Mouse (Mus musculus) cerebellum, postnatal 10 days (tissue): Measurements from ENCODE around the gene Slc7a14.

Experiments used
- DNase-seq, 2 experiments: peaks; one replicate each; pipeline ENCODE4 v3.0.0; 2021; ENCODE audit warnings: mixed read lengths in 2 of 2

Slc7a14 gene

DNA sequence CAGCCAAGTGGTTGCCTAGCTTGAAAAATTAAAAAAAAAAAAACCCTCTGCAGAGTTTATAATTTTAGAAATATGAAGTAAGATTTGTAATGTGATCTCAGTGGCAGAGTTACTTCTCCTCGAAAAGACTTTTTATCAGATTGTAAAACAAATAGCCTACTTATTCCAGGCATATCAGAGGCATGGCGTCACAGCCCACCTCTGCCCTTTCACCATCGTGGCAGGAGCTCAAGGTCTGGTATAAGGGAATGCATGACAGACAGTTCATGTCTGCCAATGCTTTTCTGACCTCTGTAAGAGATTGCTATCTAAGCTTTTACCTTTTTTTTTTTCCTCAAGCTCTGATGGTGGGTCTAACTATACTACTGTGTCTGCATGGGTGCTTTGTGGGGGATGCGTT lies 102.1 kb downstream of the Slc7a14 start:
- no peak for DNase-seq

DNA sequence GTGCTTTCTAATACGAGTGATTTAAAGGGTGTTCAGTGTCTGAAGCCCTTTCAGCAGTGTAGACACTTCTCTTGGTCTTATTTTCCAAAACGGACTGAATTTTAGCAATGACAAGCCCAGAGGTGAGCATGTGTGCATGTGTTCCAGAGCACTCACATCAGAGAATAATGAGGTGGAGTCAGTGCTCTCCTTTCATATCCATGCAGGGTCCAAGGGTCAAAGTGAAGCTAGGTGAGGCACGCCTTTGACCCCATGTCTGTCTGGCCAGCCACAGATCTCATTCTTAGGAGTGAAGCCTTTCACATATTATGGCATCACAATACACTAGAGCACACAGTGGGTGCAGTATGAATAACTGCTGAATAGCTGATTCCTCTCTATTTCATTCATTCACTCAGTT lies 105.0 kb downstream of the Slc7a14 start:
- DNase-seq, result no peak

DNA sequence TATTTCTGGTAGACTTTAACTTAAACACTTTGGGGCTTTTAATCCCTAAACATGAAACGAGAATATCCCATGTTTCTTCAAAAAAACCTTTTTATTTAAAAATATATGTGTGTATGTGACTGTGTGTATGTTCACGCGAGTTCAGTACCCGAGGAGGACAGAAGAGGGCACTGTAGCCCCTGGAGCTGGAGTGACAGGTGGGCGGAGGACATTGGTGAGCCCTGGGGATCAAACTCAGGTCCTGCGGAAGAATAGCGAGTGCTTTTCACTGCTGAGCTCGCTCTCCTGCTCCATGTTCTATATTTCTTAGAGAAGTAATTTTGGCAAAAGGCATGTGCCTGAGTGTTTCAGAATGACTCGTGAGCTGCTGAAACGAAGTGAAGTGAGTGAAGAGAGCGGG lies 106.2 kb downstream of the Slc7a14 start:
- no peak for DNase-seq

DNA sequence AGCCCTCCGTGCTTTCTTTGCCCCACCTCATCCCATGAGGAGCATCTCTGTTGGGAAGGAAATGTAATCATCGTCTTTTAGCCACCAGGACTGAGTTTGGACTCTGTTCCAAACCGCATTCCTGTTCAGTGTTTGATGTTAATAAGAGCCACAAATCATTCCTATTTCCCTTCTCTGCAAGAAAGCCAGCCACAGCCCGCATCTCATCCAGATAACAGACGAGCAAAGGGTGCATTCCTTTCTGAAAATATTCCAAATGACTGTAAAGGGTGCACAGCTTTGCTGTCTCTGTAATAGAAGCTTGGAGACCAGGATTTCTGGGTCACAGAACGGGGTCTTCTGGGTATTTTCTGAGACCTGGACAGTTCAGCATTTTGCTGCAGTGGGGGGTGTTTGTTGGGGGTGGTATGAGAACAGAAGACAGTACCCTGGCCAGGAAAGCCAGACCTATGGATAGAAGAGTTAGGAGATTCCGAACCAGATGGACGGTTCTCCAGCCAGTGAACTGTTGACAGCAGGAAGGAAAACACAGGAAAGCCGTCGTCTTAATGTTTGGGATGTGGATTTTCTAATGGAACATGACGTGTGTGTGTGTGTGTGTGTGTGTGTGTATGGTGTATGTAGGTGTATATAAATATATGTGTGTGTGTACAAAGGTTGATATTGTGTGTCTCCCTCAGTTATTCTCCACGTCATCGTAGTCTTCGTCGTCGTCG lies 110.9 kb downstream of the Slc7a14 start:
- DNase-seq, result no peak

DNA sequence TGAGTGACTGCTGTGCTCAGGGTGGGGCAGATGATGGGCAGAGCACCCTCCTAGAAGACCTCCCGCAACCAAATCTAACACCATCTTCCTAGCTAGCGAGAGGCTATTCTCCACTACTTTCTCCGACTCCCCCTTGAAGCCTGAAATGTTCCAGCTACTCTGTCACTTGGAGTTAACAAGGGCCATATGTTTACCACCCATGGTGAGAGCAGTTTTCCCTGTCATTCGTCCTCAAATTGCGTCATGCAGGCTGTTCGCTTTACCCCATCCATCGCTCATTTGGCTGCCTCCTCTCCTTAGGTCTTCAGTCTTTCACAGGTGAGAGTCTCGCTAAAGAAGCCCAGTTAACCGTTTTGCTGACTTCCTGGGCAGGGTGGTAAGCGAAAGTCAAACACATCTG lies 118.8 kb downstream of the Slc7a14 start:
- peak in 1 of 2 experiments; percentile 16 for DNase-seq

DNA sequence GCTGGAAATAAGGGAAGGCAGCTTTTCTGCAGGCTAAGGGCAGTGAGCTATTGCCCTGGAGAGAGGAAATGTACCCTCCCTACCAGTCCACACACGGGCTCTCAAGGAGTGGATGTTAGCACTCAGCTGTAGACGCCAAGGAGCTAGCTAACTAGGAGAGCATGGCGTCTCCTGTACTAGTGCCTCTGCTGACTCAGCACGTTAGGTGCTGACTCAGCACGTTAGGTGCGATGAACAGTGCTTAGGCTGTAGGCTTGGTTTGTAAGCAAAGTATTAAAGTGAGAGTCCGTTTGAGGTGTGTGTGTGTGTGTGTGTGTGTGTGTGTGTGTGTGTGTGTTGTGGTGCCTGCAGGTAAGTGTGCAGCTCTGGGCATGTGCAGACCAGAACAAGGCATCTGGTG lies 119.8 kb downstream of the Slc7a14 start:
- no peak for DNase-seq

DNA sequence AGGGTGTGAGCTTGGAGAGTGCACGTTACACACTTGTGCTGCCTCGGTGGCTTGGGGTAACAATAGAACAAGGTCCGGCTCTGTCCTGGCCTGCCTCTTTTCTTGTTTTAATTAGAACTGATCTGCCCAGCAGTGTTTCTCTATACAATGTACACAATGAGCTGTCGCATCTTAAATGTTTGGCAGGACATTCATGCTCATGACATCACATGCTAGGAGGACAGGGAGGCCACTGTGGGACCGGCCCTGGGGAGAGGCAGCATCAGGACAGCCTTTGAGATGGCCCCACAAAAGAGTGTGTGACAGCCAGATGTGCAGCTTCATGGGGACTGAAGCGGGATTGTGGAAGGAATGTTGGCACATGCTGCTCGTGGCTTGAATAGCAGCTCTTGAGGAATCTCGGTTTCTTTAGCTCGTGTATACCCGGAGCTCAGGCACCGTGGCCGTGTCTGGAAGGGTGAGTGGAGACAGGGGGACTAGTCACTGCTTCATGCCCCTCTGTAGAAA lies 143.8 kb downstream of the Slc7a14 start:
- peak in 1 of 2 experiments; percentile 29 for DNase-seq

DNA sequence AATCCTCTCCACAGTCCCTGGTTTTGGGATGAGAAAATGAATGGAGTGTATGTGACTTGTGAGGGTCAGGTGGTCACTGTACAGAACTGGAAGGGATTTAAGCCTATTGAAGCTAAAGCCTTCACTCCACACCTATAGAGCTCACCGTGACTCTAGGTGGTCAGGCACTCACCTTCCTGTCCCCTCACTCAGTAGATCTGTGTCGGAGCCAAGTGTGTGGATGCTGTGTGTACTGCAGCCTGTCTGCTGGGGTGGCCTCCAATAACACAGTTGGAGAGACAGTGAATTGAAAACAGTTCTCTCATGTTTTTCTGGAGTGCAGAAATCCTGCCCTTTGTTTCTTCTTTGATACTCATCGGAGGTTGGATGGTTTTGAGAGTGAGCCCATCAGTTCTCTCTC lies 144.4 kb downstream of the Slc7a14 start:
- DNase-seq, result peak in 1 of 2 experiments; percentile 11

DNA sequence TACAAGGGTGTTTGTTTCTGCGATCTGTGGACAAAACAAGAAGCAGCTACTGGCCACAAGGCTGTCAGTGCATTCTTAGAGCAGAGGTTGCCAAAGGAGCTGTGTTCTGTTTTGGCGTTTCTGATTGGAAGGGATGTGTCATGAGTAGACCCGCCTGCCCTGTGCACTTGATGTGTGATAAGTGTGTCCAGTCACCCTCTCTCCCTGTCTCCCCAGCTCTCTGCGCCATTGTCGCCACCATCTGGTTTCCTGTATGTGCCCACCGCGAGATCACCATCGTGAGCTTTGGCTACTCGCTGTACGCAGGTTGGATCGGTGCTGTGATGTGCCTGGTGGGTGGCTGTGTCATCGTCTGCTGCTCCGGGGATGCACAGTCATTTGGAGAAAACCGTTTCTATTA lies 147.3 kb downstream of the Slc7a14 start:
- peak in 1 of 2 experiments; percentile 9 for DNase-seq

DNA sequence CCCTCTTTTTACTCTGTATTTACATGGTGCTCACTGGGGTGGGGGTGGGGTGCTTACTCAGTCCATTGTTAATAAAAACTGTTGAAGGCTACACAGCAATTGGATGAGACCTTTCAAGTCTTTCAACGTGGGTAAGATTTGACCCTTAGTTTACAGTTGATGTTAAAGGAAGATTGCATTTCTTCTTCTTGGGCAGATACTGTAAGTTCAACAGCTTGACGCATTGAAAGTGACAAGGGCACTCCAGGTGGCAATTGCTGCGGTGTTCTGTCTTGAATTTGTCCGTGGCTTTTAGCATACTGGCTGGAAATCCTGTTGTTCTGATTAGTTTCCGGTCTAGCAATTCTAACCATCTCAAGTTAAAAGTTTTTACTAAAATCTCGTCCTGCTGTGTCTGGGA lies 148.8 kb downstream of the Slc7a14 start:
- DNase-seq, result no peak

DNA sequence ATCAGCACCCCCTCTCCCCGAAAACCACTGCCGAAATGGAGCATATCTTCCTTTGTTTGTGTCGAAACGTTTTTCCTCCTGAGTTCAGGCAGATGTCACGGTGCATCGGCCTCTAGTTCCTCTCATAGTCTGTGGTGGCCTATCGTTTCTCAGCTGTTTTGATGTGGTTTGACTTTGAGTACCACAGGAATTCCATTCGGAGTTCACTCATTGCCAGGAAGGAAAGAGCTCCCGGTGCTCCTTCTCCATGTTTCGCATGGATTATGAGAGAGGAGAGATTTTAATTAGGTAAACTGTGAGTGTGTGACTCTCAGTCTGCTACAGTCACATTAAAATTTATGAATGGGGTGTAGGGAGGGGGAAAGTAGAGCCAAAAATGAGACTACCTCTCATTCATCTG lies 150.1 kb downstream of the Slc7a14 start:
- no peak for DNase-seq

DNA sequence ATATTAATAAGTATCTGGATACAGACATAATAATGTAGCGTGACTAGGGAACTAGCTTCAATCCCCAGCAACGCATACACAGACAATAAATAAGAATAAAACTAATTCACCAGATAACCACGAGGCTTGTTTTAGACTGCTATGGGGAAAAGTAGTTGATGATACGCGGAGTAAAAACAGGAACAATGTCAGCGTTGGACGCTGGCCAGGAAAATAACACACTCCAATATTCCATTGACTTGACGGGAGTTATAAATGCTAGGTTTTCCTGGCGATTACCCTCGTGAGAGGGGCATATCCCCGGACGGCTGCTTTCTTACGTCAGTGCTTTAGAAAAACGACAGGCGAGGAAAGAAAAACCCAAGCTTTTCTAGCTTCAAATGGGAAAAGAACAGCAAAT lies 152.4 kb downstream of the Slc7a14 start:
- no peak for DNase-seq

DNA sequence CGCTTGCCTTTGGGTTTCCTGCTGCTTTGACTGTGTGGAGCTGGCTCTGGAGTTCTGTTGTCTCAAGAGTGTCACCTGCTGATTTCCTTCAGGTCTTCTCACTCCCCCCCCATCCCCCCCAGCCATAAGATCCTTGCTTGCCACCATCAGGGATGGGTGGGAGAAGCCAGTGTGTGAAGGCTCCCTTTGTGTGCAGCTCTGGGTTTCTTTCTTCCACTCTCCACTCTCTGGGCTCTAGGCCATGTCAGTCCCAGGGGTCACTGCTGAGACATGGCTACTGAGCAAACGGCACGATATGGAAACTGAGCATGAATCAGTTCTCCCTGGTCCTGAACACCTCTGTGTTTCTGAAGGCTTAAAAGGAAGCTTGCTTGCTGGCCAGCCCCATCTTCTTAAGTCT lies 154.1 kb downstream of the Slc7a14 start:
- DNase-seq, result peak in 1 of 2 experiments; percentile 52
